Mouse (Mus musculus) thymus, adult 2 months (tissue): ENCODE measurements around the gene Vrtn. TPM values are rescaled to one million over a fixed set of nuclear protein-coding genes. Genes with fewer than 3 reads are reported as not detected.

Source experiments
- DNase-seq: peaks from one replicate; pipeline ENCODE4 v3.0.0; 2021
- H3K27ac ChIP-seq: fragments of 200-500 bp; 2 replicates; pipeline ENCODE4 v1.5.1; 2012; ENCODE audit warnings: low read length, control low read depth; ENCODE audit not compliant: control insufficient read depth, insufficient read depth
- H3K27me3 ChIP-seq: fragments of 200-500 bp; 2 replicates; pipeline ENCODE4 v1.6.1; 2012; ENCODE audit warnings: mild to moderate bottlenecking, low read length, moderate library complexity, mixed read lengths; ENCODE audit not compliant: control insufficient read depth, insufficient read depth
- H3K36me3 ChIP-seq: fragments of 200-500 bp; 2 replicates; pipeline ENCODE4 v1.6.1; 2012; ENCODE audit warnings: mild to moderate bottlenecking, low read length, moderate library complexity; ENCODE audit not compliant: control insufficient read depth, insufficient read depth
- H3K4me1 ChIP-seq: fragments of 200-500 bp; replicated peaks from 2 replicates; pipeline ENCODE4 v1.6.1; 2012; ENCODE audit warnings: low read length; ENCODE audit not compliant: control insufficient read depth, insufficient read depth
- H3K4me3 ChIP-seq: fragments of 200-500 bp; 2 replicates; pipeline ENCODE4 v1.5.1; 2012; ENCODE audit warnings: mild to moderate bottlenecking, low read length, control low read depth, moderate library complexity; ENCODE audit not compliant: control insufficient read depth, insufficient read depth
- CTCF ChIP-seq: fragments of 200-500 bp; IDR thresholded peaks from 2 replicates; pipeline ENCODE4 v1.5.1; 2012; ENCODE audit warnings: mild to moderate bottlenecking, control low read depth, low read length, moderate library complexity, borderline replicate concordance; ENCODE audit not compliant: control insufficient read depth, poor library complexity, insufficient read depth; ENCODE audit errors: extremely low read depth
- POLR2A ChIP-seq: fragments of 200-500 bp; IDR thresholded peaks from 2 replicates; pipeline ENCODE4 v1.6.1; 2012; ENCODE audit warnings: mild to moderate bottlenecking, low read length, control low read depth, moderate library complexity; ENCODE audit not compliant: control insufficient read depth, poor library complexity, insufficient read depth; ENCODE audit errors: extremely low read depth
- WGBS: fragments of 180-500 bp; shearing (Covaris S2); methylation state at CpG from one replicate; pipeline ENCODE4 v1.1.7; 2018; 5-methylcytosine and 5-hydroxymethylcytosine counted together
- polyA plus RNA-seq: library from polyadenylated mRNA; depleted of rRNA; stranded (reverse); fragments of >200 nt; gene quantifications from 2 replicates; pipeline ENCODE4 v1.2.3, GENCODE M21; 2012; rRNA removed

The Vrtn gene
- polyA plus RNA-seq: 0.15 and 0.16 TPM in 2 replicates

DNA sequence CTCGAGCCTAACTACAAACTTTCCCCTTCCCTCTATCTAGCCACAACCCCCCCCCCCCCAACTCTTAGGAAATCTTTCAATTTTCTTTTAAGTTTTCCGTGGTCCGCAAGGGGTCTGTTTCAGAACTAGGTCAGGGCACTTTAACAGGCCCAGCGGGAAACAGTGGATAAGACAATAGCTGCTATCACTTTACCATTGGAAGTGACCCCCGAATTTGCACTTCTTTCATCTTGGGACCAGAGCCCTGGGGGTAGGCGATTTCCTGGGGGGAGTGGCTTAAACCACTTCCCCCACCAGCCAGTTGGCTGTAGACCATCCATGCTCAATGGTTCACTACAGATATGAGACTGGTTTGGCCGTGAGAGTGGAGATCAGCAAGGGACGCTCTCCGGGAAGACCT, at the start of gene Vrtn:
TSS of gene Vrtn (plus strand) at position 366 of the 400 bp plus-strand sequence.
- no peak for DNase-seq
- Histone ChIP-seq H3K36me3 (no peaks in the 10 kb centered on the region), H3K4me3 (no peak within 1 kb of the TSS), H3K27me3 (no peaks in the 10 kb centered on the region; the same call in 1 of the 2 replicates), H3K4me1 (peaks cover 4% of the 10 kb centered on the region), H3K27ac (no peak within 1 kb of the TSS)
- no peak for TF ChIP-seq POLR2A
- no peak for TF ChIP-seq CTCF
- WGBS: 11% methylated on average over 9 of the region's 9 CpGs

DNA sequence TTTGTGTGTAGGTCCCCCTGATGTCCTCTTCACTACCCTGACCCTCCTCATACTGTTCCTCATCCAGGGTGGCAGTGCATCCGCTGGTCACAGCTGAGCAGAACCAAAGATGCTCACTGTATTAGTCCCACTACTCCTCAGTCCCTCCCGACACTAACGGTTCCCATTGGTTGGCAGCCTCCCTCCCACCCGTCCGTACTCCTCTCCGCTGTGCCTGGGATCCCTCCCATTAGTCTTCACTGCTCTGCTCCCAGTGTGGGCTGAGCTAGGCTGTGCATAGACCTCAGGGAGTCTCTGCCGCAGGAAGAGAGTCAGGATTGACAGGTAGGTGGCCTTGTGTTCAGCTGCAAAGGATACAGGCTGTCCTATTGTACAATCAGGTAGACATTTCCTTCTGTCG, 42.5 kb upstream of the Vrtn start:
- TF ChIP-seq CTCF: no peak
- no peak for TF ChIP-seq POLR2A
- 46% methylated on average over 8 of the region's 8 CpGs for WGBS
- H3K4me3 ChIP-seq: no peak overlapping the region
- H3K27ac ChIP-seq: no peak overlapping the region
- no peak for DNase-seq
- H3K4me1 ChIP-seq: no peaks in the 10 kb centered on the region
- no peaks in the 10 kb centered on the region for H3K27me3 ChIP-seq
- no peaks in the 10 kb centered on the region for H3K36me3 ChIP-seq

DNA sequence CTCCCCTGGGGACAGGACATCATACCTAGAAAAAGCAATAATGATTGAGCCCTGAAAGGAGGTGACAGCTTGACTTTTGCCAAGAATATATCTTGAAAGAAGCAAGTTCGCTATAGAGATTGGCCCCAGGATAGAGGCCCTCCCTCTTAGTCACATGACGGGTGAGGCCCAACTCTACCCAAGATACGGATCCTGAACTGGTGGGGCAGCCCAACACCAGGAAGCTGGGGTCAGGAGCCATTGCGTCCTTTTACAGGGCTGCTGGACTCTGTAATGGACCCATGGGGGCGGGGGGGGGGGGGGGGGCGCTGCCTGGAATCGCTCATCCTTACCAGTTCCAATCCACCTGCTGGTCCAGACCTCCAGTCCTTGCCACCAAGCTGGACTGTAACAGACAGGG, 36.8 kb upstream of the Vrtn start:
- 88% methylated on average over 7 of the region's 7 CpGs for WGBS
- Histone ChIP-seq H3K27ac (no peak overlapping the region), H3K36me3 (no peaks in the 10 kb centered on the region), H3K27me3 (no peaks in the 10 kb centered on the region), H3K4me1 (no peaks in the 10 kb centered on the region), H3K4me3 (no peak overlapping the region)
- no peak for TF ChIP-seq POLR2A
- TF ChIP-seq CTCF: no peak
- no peak for DNase-seq

DNA sequence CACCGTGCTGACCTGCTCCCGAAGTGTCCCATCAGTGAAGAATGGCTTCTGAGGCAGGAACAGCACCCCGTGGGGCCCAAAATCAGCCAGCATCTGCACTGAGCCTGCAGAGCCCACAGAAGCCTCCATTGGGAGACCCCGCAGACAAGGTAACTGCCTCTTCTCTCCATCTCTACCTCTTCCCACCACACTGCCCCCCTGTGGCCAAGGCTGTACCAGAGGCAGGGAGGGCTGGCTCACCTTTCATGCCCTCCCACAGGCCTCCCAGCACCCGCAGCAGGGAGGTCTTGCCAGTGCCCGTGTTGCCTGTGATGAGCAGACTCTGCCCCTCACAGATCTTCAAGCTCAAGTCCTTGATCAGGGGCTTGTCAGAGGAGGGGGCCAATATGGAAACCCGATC, 35.0 kb upstream of the Vrtn start:
- WGBS: 85% methylated on average over 7 of the region's 7 CpGs
- H3K4me1 ChIP-seq: no peaks in the 10 kb centered on the region
- H3K27ac ChIP-seq: no peak overlapping the region
- no peaks in the 10 kb centered on the region for H3K36me3 ChIP-seq
- TF ChIP-seq CTCF (peak; percentile 55; the same call in 1 of the 2 replicates), POLR2A (no peak)
- no peak overlapping the region for H3K4me3 ChIP-seq
- peak; percentile 47 for DNase-seq
- H3K27me3 ChIP-seq: no peaks in the 10 kb centered on the region

DNA sequence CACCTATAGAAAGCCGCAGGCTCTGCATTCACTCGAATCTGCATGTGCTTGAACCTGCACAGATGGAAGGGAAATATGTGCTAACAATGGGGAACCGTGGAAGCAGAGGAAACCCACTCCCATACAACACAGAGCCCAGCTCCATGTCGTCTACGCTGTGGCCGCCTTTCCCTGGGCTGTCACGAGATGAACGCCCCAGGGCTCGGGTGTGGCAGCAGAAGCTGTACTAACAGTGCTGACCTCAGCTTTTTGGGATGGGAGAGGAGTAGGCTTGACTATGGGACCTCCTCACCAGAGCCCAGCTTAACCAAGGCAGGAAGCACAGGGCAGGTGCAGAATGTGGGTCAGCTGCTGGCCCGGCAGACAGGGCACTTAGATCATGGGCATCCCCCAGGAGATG, 29.1 kb upstream of the Vrtn start:
- no peak overlapping the region for H3K4me3 ChIP-seq
- no peak overlapping the region for H3K27ac ChIP-seq
- no peak for TF ChIP-seq CTCF
- TF ChIP-seq POLR2A: no peak
- H3K36me3 ChIP-seq: no peaks in the 10 kb centered on the region
- WGBS: 97% methylated on average over 10 of the region's 10 CpGs
- H3K4me1 ChIP-seq: no peaks in the 10 kb centered on the region
- no peak for DNase-seq
- no peaks in the 10 kb centered on the region for H3K27me3 ChIP-seq

DNA sequence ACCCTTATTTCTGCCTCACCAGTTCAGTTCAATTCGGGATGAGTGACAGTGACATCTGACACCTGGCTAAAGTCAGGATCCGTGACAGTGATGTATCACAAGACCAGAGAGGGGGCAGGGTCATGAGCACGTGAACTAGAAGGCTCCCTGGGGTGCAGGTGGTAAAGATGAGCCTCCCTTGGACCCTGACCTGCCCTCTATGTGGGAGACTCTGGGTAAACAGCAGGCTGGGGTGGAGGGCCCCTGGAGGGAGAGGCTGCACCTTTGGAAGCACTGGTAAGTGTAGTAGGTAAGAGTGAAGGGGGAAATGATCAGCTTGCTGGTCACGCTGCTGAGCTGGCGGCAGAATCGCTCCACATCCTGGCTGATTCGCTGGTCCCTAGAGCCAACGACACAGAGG, 28.3 kb upstream of the Vrtn start:
- Histone ChIP-seq H3K27ac (no peak overlapping the region), H3K36me3 (no peaks in the 10 kb centered on the region), H3K4me1 (no peaks in the 10 kb centered on the region), H3K27me3 (no peaks in the 10 kb centered on the region), H3K4me3 (no peak overlapping the region)
- WGBS: 94% methylated on average over 8 of the region's 8 CpGs
- TF ChIP-seq CTCF (no peak), POLR2A (no peak)
- DNase-seq: no peak

DNA sequence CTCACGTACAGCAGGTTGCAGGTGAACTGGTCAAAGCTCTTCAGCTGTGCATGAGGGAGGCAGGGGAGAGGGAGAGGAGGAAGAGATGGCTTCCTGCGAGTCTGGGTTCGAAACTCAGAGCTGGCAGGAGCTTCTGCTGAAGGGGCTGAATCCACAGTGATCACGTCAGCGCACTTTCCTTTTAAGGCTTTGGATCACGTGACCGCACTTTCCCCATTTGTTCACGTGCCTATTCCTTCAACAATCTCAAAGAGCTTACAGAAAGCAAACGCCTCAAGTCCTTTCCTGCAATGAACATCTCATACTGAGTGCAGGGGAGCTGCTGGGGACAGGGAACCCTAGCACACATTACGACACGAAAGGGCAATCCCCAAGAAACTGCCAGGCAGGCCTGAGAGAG, 26.8 kb upstream of the Vrtn start:
- Histone ChIP-seq H3K36me3 (no peaks in the 10 kb centered on the region), H3K4me3 (no peak overlapping the region), H3K4me1 (peaks cover 4% of the 10 kb centered on the region), H3K27ac (no peak overlapping the region), H3K27me3 (no peaks in the 10 kb centered on the region)
- 96% methylated on average over 11 of the region's 11 CpGs for WGBS
- TF ChIP-seq CTCF (no peak), POLR2A (no peak)
- no peak for DNase-seq
